Mouse (Mus musculus): ENCODE measurements at regions not wholly inside any gene's neighbourhood (a gene's known extent, or its start where the extent isn't known, plus 50 kb on each side); places are given as distances from the start of the nearest gene placed in this dataset.

DNA sequence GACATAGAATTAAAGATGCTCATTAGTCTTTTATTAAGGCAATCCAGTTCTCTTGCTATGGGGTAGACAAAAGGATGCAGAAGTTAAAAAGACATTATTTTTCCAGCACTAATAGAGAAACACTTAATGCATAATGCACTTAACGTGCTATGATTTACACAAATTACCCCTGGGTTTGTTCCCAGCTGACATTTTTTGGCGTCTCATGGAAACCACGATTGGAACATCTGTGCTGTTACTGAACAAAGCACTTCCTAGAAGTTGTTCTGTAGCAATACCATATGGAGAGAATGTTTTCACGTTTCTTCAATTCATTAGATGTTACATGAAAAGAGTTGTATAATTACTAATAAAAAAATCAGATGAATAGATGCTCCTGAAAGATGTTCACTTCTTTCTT is 635.2 kb downstream of the Gm597 start:
- peak in 1 of 2 experiments; percentile 4 for DNase-seq (ENCODE audit: low spot score in 2 of 2)

GRCm38 (mm10) chr1:28102021-28102526 is 678.0 kb downstream of the Gm597 start:
- no peak for DNase-seq (ENCODE audit: low spot score in 2 of 2)

DNA sequence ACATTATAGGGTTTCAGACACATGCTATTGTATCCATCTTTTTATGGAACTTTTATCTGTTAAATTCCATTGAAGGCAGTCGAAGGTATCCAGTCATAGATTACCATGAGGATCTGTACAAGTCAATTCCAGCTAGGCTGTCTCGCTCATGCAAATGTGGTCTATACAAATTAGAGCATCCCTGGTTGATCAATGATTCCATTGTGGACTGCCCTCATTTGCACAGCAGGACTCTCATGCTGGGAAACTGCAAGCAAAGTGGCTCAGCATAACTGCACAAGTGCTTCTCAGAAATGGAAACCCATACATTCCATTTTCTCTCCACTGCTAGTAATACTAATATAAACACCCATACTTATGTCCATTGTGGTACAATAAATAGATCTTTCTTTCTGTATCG is 695.6 kb downstream of the Gm597 start:
- DNase-seq (ENCODE audit: low spot score in 2 of 2), result no peak

- peak in 1 of 2 experiments; percentile 1 for DNase-seq (ENCODE audit: low spot score in 2 of 2)
Measured at GRCm38 (mm10) chr1:28053980-28054379, 726.1 kb downstream of the Gm597 start.

- DNase-seq (ENCODE audit: low spot score in 2 of 2), result no peak
Measured at GRCm38 (mm10) chr1:28047964-28048363, 732.1 kb downstream of the Gm597 start.

- DNase-seq (ENCODE audit: low spot score in 2 of 2), result no peak
Measured at GRCm38 (mm10) chr1:28047379-28047778, 732.7 kb downstream of the Gm597 start.

DNA sequence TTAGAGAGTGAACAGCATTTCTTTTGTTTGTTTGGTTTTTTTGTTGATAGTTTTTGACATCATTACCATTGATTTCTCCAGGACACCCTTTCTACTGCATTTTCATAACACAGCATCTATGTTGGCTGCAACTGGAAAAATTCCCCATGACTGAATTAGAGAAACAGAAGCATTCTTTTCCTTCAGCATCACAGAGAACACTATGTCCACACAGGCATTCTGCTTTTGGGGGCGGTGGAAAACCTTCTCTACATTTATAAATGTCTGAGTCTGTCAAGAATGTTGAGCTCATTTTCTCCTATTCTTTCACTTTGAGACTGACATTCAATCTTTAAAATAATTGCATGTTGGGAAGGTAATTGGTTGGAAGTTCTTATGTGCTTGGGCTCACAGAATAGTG is 734.4 kb downstream of the Gm597 start:
- no peak for DNase-seq (ENCODE audit: low spot score in 2 of 2)

GRCm38 (mm10) chr1:28025720-28026119 is 754.3 kb downstream of the Gm597 start:
- DNase-seq (ENCODE audit: low spot score in 2 of 2), result no peak

GRCm38 (mm10) chr1:27998434-27998833 is 781.6 kb downstream of the Gm597 start:
- no peak for DNase-seq (ENCODE audit: low spot score in 2 of 2)

GRCm38 (mm10) chr1:27963369-27963768 is 816.7 kb downstream of the Gm597 start:
- no peak for DNase-seq (ENCODE audit: low spot score in 2 of 2)

Data from layer of hippocampus, adult 8-10 months (tissue).